Mouse (Mus musculus): ENCODE measurements around the gene Stard13. TPM values are rescaled to one million over a fixed set of nuclear protein-coding genes. Genes with fewer than 3 reads are reported as not detected.

Gene Stard13
- polyA plus RNA-seq, 1 experiment from 2014 or later = 1.4 TPM

DNA sequence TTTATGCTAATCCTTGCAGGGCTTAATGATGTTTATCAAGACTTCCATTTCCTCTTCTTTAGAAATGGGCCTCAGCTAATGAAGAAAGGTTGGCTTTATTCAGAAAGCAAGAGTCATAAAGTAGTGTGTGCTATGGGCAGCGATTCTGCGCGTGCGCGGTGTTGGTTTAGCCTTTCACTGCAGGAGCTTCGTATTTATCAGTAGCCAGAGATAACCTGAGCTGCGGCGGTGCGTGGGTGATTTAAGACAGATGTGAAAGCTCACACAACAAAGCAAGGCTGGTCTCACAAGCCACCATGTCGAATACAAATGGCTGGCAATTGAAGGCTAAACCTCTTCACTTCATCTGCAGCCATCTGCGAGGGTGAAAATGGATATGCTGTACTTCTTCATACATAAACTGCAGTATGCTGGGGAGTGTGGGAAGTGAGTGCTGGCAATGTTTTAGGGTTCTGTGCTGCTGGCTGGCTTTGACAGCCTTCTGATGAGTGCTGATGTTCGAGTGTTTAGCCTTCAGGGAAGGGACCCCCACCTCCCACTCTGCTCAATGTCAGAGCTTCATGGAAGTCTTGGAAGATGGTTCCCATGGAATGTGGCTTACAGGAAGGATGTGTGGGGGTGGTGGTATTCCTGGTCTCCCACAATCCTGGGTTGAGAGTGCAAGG, 177.2 kb downstream of the Stard13 start:
- Histone ChIP-seq H3K27ac (ENCODE audit: low read depth, low read length) (peak overlapping the region; percentile 68), H3K9ac (ENCODE audit: low read depth, low read length) (no peak overlapping the region), H3K36me3 (ENCODE audit: control insufficient read depth, insufficient read depth, low read length) (peaks cover 5% of the 10 kb centered on the region), H3K4me3 (ENCODE audit: low read depth, low read length) (no peak overlapping the region), H3K27me3 (ENCODE audit: control insufficient read depth, insufficient read depth, low read length) (no peaks in the 10 kb centered on the region), H3K9me3 (replicated peaks; ENCODE audit: control insufficient read depth, low read length) (0 out of 2 replicates have a peak, but pooled peaks cover 2% of the 10 kb centered on the region), H3K4me1 (ENCODE audit: control insufficient read depth, insufficient read depth, low read length) (peaks cover 4% of the 10 kb centered on the region; the same call in 1 of the 2 replicates), H3K4me2 (peak overlapping the region; percentile 39)
- peak; percentile 53 for ATAC-seq (replicated peaks; ENCODE audit: insufficient number of reproducible peaks, low FRiP score, low TSS enrichment)
- 29% methylated on average over 12 of the region's 12 CpGs for WGBS (ENCODE audit: insufficient replicate concordance)

- no peak overlapping the region for H3K4me3 ChIP-seq (ENCODE audit: low read depth, low read length)
- H3K4me1 ChIP-seq (ENCODE audit: control insufficient read depth, insufficient read depth, low read length) = peaks cover 4% of the 10 kb centered on the region; the same call in 1 of the 2 replicates
- no peak overlapping the region for H3K9ac ChIP-seq (ENCODE audit: low read depth, low read length)
- no peaks in the 10 kb centered on the region for H3K27me3 ChIP-seq (ENCODE audit: control insufficient read depth, insufficient read depth, low read length)
- H3K4me2 ChIP-seq = no peak overlapping the region
- 86% methylated on average over 11 of the region's 11 CpGs for WGBS (ENCODE audit: insufficient replicate concordance)
- peaks cover 5% of the 10 kb centered on the region for H3K36me3 ChIP-seq (ENCODE audit: control insufficient read depth, insufficient read depth, low read length)
- H3K27ac ChIP-seq (ENCODE audit: low read depth, low read length) = no peak overlapping the region
- 0 out of 2 replicates have a peak, but pooled peaks cover 2% of the 10 kb centered on the region for H3K9me3 ChIP-seq (replicated peaks; ENCODE audit: control insufficient read depth, low read length)
- ATAC-seq (replicated peaks; ENCODE audit: insufficient number of reproducible peaks, low FRiP score, low TSS enrichment) = no peak
These were observed 178.1 kb downstream of the Stard13 start for GRCm38 (mm10) chr5:151055426-151056090.

DNA sequence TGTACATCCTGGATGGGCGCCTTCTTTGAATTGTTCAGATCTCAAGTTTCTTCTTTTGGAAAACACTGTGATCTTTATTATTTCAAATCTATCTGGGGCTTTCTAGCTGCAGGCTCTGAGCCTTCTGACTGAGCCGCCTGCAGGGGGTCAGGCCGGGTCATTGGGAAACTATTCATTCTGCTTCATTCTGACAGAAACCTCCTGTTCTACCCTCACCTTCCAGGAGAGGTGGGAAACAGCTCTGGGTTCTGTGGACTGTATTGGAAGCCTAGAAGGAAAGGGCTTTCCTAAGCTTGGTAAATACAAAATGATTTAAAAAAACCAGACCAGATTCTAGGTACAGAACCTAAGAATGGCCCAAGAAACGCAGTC, 178.9 kb downstream of the Stard13 start:
- no peak overlapping the region for H3K4me3 ChIP-seq (ENCODE audit: low read depth, low read length)
- H3K9ac ChIP-seq (ENCODE audit: low read depth, low read length) = no peak overlapping the region
- ATAC-seq (replicated peaks; ENCODE audit: insufficient number of reproducible peaks, low FRiP score, low TSS enrichment) = no peak
- peaks cover 5% of the 10 kb centered on the region for H3K36me3 ChIP-seq (ENCODE audit: control insufficient read depth, insufficient read depth, low read length)
- 0 out of 2 replicates have a peak, but pooled peaks cover 2% of the 10 kb centered on the region for H3K9me3 ChIP-seq (replicated peaks; ENCODE audit: control insufficient read depth, low read length)
- peaks cover 6% of the 10 kb centered on the region for H3K4me1 ChIP-seq (ENCODE audit: control insufficient read depth, insufficient read depth, low read length)
- 61% methylated on average over 4 of the region's 4 CpGs for WGBS (ENCODE audit: insufficient replicate concordance)
- H3K4me2 ChIP-seq = no peak overlapping the region
- no peaks in the 10 kb centered on the region for H3K27me3 ChIP-seq (ENCODE audit: control insufficient read depth, insufficient read depth, low read length)
- H3K27ac ChIP-seq (ENCODE audit: low read depth, low read length) = no peak overlapping the region

- Histone ChIP-seq H3K4me1 (ENCODE audit: control insufficient read depth, insufficient read depth, low read length) (peaks cover 10% of the 10 kb centered on the region), H3K9me3 (replicated peaks; ENCODE audit: control insufficient read depth, low read length) (0 out of 2 replicates have a peak, but pooled peaks cover 2% of the 10 kb centered on the region), H3K27me3 (ENCODE audit: control insufficient read depth, insufficient read depth, low read length) (no peaks in the 10 kb centered on the region), H3K9ac (ENCODE audit: low read depth, low read length) (no peak overlapping the region), H3K4me3 (ENCODE audit: low read depth, low read length) (no peak overlapping the region), H3K36me3 (ENCODE audit: control insufficient read depth, insufficient read depth, low read length) (peaks cover 5% of the 10 kb centered on the region), H3K27ac (ENCODE audit: low read depth, low read length) (no peak overlapping the region), H3K4me2 (no peak overlapping the region)
- no peak for ATAC-seq (replicated peaks; ENCODE audit: insufficient number of reproducible peaks, low FRiP score, low TSS enrichment)
- WGBS (ENCODE audit: insufficient replicate concordance) = 39% methylated on average over 7 of the region's 7 CpGs
These were observed 179.4 kb downstream of the Stard13 start for GRCm38 (mm10) chr5:151054100-151054742.

DNA sequence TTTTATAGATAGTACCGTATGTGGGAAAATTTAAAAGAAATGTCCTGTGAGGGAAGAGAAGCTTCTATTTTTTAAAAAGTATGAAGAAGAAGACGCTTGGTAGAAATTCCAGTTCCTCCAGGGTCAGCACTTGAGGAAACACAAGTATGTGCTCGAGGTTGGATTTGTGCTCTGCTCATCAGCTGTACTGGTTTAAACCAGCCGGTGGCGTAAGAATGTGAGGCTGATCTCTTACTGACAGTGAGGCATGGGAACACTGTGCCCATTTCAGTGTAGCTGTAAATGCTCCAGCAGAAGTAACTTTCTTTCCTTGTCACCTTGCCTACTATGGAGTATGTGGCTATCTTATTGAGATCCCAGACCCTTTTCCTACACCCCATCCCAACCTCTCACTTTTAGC, 180.4 kb downstream of the Stard13 start:
- Histone ChIP-seq H3K4me1 (ENCODE audit: control insufficient read depth, insufficient read depth, low read length) (peaks cover 13% of the 10 kb centered on the region), H3K27me3 (ENCODE audit: control insufficient read depth, insufficient read depth, low read length) (no peaks in the 10 kb centered on the region), H3K27ac (ENCODE audit: low read depth, low read length) (no peak overlapping the region), H3K4me3 (ENCODE audit: low read depth, low read length) (no peak overlapping the region), H3K9me3 (replicated peaks; ENCODE audit: control insufficient read depth, low read length) (0 out of 2 replicates have a peak, but pooled peaks cover 2% of the 10 kb centered on the region), H3K36me3 (ENCODE audit: control insufficient read depth, insufficient read depth, low read length) (peaks cover 5% of the 10 kb centered on the region), H3K9ac (ENCODE audit: low read depth, low read length) (no peak overlapping the region), H3K4me2 (no peak overlapping the region)
- WGBS (ENCODE audit: insufficient replicate concordance) = 63% methylated on average over 5 of the region's 5 CpGs
- ATAC-seq (replicated peaks; ENCODE audit: insufficient number of reproducible peaks, low FRiP score, low TSS enrichment) = no peak

- H3K27me3 ChIP-seq (ENCODE audit: control insufficient read depth, insufficient read depth, low read length) = no peaks in the 10 kb centered on the region
- H3K27ac ChIP-seq (ENCODE audit: low read depth, low read length) = no peak overlapping the region
- peaks cover 13% of the 10 kb centered on the region for H3K4me1 ChIP-seq (ENCODE audit: control insufficient read depth, insufficient read depth, low read length)
- H3K4me3 ChIP-seq (ENCODE audit: low read depth, low read length) = no peak overlapping the region
- H3K9me3 ChIP-seq (replicated peaks; ENCODE audit: control insufficient read depth, low read length) = 0 out of 2 replicates have a peak, but pooled peaks cover 2% of the 10 kb centered on the region
- no peak for ATAC-seq (replicated peaks; ENCODE audit: insufficient number of reproducible peaks, low FRiP score, low TSS enrichment)
- no peak overlapping the region for H3K4me2 ChIP-seq
- WGBS (ENCODE audit: insufficient replicate concordance) = 94% methylated on average over 8 of the region's 8 CpGs
- H3K36me3 ChIP-seq (ENCODE audit: control insufficient read depth, insufficient read depth, low read length) = peaks cover 5% of the 10 kb centered on the region
- no peak overlapping the region for H3K9ac ChIP-seq (ENCODE audit: low read depth, low read length)
These were observed 181.3 kb downstream of the Stard13 start for GRCm38 (mm10) chr5:151052331-151052730.

GRCm38 (mm10) chr5:151047488-151047887, 186.1 kb downstream of the Stard13 start:
- Histone ChIP-seq H3K27ac (ENCODE audit: low read depth, low read length) (no peak overlapping the region), H3K4me2 (no peak overlapping the region), H3K9ac (ENCODE audit: low read depth, low read length) (no peak overlapping the region), H3K36me3 (ENCODE audit: control insufficient read depth, insufficient read depth, low read length) (peaks cover 5% of the 10 kb centered on the region), H3K27me3 (ENCODE audit: control insufficient read depth, insufficient read depth, low read length) (no peaks in the 10 kb centered on the region), H3K4me1 (ENCODE audit: control insufficient read depth, insufficient read depth, low read length) (peaks cover 10% of the 10 kb centered on the region), H3K9me3 (replicated peaks; ENCODE audit: control insufficient read depth, low read length) (0 out of 2 replicates have a peak, but pooled peaks cover 2% of the 10 kb centered on the region), H3K4me3 (ENCODE audit: low read depth, low read length) (no peak overlapping the region)
- 81% methylated on average over 12 of the region's 12 CpGs for WGBS (ENCODE audit: insufficient replicate concordance)
- no peak for ATAC-seq (replicated peaks; ENCODE audit: insufficient number of reproducible peaks, low FRiP score, low TSS enrichment)

DNA sequence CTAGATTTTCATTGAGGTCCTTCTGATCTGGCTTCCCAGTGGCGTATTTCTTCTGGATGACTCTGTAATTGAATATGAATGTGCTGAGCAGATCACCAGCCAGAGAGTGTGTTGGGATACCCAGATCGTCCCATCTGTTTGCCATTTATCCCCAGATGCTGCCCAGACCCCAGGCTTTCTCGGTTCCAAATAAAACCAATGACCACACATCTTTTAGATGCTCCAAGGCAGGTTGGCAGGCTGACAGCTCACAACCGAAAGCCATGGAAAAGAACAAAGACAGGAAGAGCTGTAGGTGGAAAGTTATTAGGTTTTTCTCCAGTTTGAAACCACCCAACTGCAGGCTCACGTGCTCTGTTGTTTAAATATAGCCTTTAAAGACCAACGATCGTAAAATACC, 186.7 kb downstream of the Stard13 start:
- Histone ChIP-seq H3K4me2 (no peak overlapping the region), H3K9me3 (replicated peaks; ENCODE audit: control insufficient read depth, low read length) (0 out of 2 replicates have a peak, but pooled peaks cover under 1% of the 10 kb centered on the region), H3K4me1 (ENCODE audit: control insufficient read depth, insufficient read depth, low read length) (peaks cover 10% of the 10 kb centered on the region), H3K27ac (ENCODE audit: low read depth, low read length) (no peak overlapping the region), H3K4me3 (ENCODE audit: low read depth, low read length) (no peak overlapping the region), H3K36me3 (ENCODE audit: control insufficient read depth, insufficient read depth, low read length) (peaks cover under 1% of the 10 kb centered on the region), H3K27me3 (ENCODE audit: control insufficient read depth, insufficient read depth, low read length) (no peaks in the 10 kb centered on the region), H3K9ac (ENCODE audit: low read depth, low read length) (no peak overlapping the region)
- 78% methylated on average over 7 of the region's 7 CpGs for WGBS (ENCODE audit: insufficient replicate concordance)
- ATAC-seq (replicated peaks; ENCODE audit: insufficient number of reproducible peaks, low FRiP score, low TSS enrichment) = no peak

Data from heart, embryonic 11.5 days (tissue).